Mouse (Mus musculus) olfactory bulb, adult 2 months (tissue): ENCODE results near the gene Ifi35. TPM values are rescaled to one million over a fixed set of nuclear protein-coding genes. Genes with fewer than 3 reads are reported as not detected.

Source experiments
- H3K27ac ChIP-seq: fragments of 200-500 bp; 2 replicates; pipeline ENCODE4 v1.5.1; 2012; ENCODE audit warnings: low read depth, low read length; ENCODE audit not compliant: insufficient read depth
- H3K4me1 ChIP-seq: fragments of 200-500 bp; 2 replicates; pipeline ENCODE4 v1.6.1; 2012; ENCODE audit warnings: low read length; ENCODE audit not compliant: control insufficient read depth, insufficient read depth
- H3K4me3 ChIP-seq: fragments of 200-500 bp; 2 replicates; pipeline ENCODE4 v1.5.1; 2012; ENCODE audit warnings: mild to moderate bottlenecking, low read depth, low read length, moderate library complexity; ENCODE audit not compliant: insufficient read depth
- CTCF ChIP-seq: fragments of 200-500 bp; IDR thresholded peaks from 2 replicates; pipeline ENCODE4 v1.5.1; 2012; ENCODE audit warnings: low read depth, mild to moderate bottlenecking, low read length, moderate library complexity; ENCODE audit not compliant: insufficient read depth
- POLR2A ChIP-seq: fragments of 200-500 bp; IDR thresholded peaks from 2 replicates; pipeline ENCODE4 v1.6.1; 2012; ENCODE audit warnings: mild to moderate bottlenecking, low read depth, low read length, moderate library complexity; ENCODE audit not compliant: insufficient read depth
- WGBS: fragments of 180-500 bp; shearing (Covaris S2); methylation state at CpG from one replicate; pipeline ENCODE4 v1.1.7; 2018; 5-methylcytosine and 5-hydroxymethylcytosine counted together
- polyA plus RNA-seq: library from polyadenylated mRNA; stranded (reverse); fragments of >200 nt; gene quantifications from 2 replicates; pipeline ENCODE4 v1.2.4, GENCODE M21; 2012; ENCODE audit warnings: low replicate concordance; ENCODE audit not compliant: missing spikeins, insufficient read depth, insufficient read length

Gene Ifi35
- not detected in 2 replicates for polyA plus RNA-seq

GRCm38 (mm10) chr11:101448274-101448746, at the start of gene Ifi35:
Gene Ifi35, plus strand, starts transcription at chr11:101448407.
- WGBS: 39% methylated on average over 10 of the region's 10 CpGs
- Histone ChIP-seq H3K4me1 (peaks cover 3% of the 10 kb centered on the region; the same call in 1 of the 2 replicates), H3K4me3 (peak within 1 kb of the TSS; percentile 41), H3K27ac (no peak within 1 kb of the TSS)
- TF ChIP-seq CTCF (no peak), POLR2A (no peak)

DNA sequence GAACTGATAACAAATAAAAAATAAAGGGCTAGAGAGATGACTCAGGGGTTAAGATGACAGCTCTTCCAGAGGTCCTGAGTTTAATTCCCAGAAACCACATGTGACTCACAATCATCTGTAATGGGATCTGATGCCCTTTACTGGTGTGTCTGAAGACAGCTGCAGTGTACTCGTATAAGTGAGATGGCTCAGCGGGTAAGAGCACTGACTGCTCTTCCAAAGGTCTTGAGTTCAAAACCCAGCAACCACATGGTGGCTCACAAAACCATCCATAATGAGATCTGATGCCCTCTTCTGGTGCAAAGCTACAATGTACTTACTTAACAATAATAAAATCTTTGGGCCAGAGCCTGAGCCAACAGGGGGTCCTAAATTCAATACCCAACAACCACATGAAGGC, 32.9 kb upstream of the Ifi35 start:
- TF ChIP-seq POLR2A (no peak), CTCF (no peak)

DNA sequence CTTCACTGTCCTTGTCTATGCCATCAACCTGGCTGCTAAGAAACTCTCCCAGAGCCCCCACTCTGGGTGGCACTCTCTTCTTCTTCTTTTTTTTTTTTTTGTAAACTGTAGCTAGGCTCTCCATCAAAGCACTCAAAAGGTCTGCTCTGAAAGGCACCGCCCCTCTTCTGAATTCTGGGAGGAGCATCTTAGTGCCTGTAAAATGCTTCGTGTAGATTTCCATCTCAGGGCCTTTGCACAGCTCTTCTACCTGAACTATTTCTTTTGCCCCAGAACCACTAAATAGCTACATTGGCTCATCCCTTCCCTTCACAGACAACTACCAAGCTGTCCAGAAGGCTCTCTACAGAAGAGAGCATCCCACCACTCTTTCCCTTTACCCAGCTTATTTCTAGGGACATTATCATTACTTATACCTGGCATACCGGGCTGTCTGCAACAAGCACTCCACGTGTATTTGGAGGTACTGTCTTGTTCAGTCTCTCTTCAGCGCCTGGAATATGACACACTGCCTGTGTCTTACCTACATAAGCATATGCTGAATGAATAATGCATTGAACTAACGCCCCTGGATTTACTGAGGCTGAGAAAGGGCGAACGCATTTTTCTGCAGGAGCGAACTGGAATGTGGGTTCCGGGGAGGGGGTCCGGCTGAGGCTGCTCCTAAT, 31.6 kb upstream of the Ifi35 start:
- Histone ChIP-seq H3K4me3 (peak overlapping the region; percentile 96), H3K4me1 (no peaks in the 10 kb centered on the region), H3K27ac (no peak overlapping the region)
- no peak for TF ChIP-seq CTCF
- TF ChIP-seq POLR2A: no peak
- WGBS: 1% methylated on average over 11 of the region's 11 CpGs

More for the DNA sequence above, 32.9 kb upstream of the Ifi35 start:
- Histone ChIP-seq H3K27ac (no peak overlapping the region), H3K4me1 (no peaks in the 10 kb centered on the region), H3K4me3 (no peak overlapping the region)
- WGBS: 91% methylated on average over 2 of the region's 2 CpGs

- H3K27ac ChIP-seq: 0 out of 2 replicates have a peak within 1 kb of the TSS, but pooled peaks have one; percentile 10
- WGBS: under 1% methylated on average over 45 of the region's 45 CpGs
- H3K4me1 ChIP-seq: no peaks in the 10 kb centered on the region
- TF ChIP-seq POLR2A: peak; percentile 81
- TF ChIP-seq CTCF: no peak
- H3K4me3 ChIP-seq: peak within 1 kb of the TSS; percentile 96
Observed at GRCm38 (mm10) chr11:101417101-101417855, 30.9 kb upstream of the Ifi35 start, which contains the start of gene Aarsd1. Gene Aarsd1, minus strand, starts transcription at chr11:101417615.

DNA sequence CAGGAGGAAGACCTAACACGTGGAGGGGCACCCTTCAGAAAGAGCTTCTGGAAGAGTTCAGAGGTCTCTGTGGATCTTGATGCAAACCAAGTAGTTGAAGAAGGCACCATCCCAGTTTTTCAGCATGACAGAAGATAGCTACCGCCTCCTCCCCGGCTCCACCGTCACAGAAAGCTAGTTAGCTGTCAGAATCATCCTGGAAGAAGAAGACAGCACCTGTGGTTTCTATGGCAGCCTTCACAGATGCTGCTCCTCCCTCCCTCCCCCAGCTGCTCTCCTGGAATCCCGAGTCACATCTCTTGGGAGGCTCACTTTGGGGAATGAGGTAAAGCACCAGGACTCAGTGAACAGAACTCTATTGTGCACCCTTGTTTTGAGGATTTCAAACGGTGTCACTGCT, 29.2 kb upstream of the Ifi35 start:
- H3K4me3 ChIP-seq: no peak overlapping the region
- TF ChIP-seq POLR2A: no peak
- no peak for TF ChIP-seq CTCF
- WGBS: 51% methylated on average over 6 of the region's 6 CpGs
- H3K4me1 ChIP-seq: peaks cover under 1% of the 10 kb centered on the region
- H3K27ac ChIP-seq: no peak overlapping the region

- Histone ChIP-seq H3K27ac (no peak overlapping the region), H3K4me1 (peaks cover 6% of the 10 kb centered on the region), H3K4me3 (no peak overlapping the region)
- no peak for TF ChIP-seq CTCF
- no peak for TF ChIP-seq POLR2A
- 29% methylated on average over 3 of the region's 3 CpGs for WGBS
Observed at GRCm38 (mm10) chr11:101419610-101420009, 28.6 kb upstream of the Ifi35 start.

- TF ChIP-seq CTCF (no peak), POLR2A (no peak)
- Histone ChIP-seq H3K4me1 (peaks cover 6% of the 10 kb centered on the region), H3K4me3 (no peak overlapping the region), H3K27ac (no peak overlapping the region)
- 90% methylated on average over 5 of the region's 5 CpGs for WGBS
Observed at GRCm38 (mm10) chr11:101420148-101420547, 28.1 kb upstream of the Ifi35 start.

- Histone ChIP-seq H3K27ac (peak within 1 kb of the TSS; percentile 43; the same call in 1 of the 2 replicates), H3K4me3 (peak within 1 kb of the TSS; percentile 70), H3K4me1 (peaks cover 9% of the 10 kb centered on the region)
- TF ChIP-seq POLR2A: no peak
- TF ChIP-seq CTCF: no peak
- 4% methylated on average over 23 of the region's 23 CpGs for WGBS
Observed at GRCm38 (mm10) chr11:101424105-101424851, 23.9 kb upstream of the Ifi35 start, which contains the start of gene Gm27029. Gene Gm27029, minus strand, starts transcription at chr11:101424796.
